Mouse (Mus musculus): ENCODE data around the gene Ucp2. TPM values are rescaled to one million over a fixed set of nuclear protein-coding genes. Genes with fewer than 3 reads are reported as not detected.
"Not testable (repeated sequence)": the region's sequence is repeated elsewhere in the genome, so short reads cannot be mapped to it uniquely, and the experiment has no call there.

Ucp2 gene
- polyA plus RNA-seq, 1 experiment = 42.0 TPM

- no peak overlapping the region for H3K4me3 ChIP-seq (ENCODE audit: insufficient read depth, low read length)
- H3K27ac ChIP-seq (ENCODE audit: insufficient read depth, low read length) = no peak overlapping the region
- peaks cover 2% of the 10 kb centered on the region; the same call in 1 of the 2 replicates for H3K4me1 ChIP-seq (ENCODE audit: control insufficient read depth, insufficient read depth, low read length)
- no peak for TF ChIP-seq CTCF (IDR thresholded peaks at IDR 0.05; ENCODE audit: extremely low read depth, insufficient read depth, low read length)
Measured at GRCm38 (mm10) chr7:100473846-100474454, 19.2 kb upstream of the Ucp2 start.

DNA sequence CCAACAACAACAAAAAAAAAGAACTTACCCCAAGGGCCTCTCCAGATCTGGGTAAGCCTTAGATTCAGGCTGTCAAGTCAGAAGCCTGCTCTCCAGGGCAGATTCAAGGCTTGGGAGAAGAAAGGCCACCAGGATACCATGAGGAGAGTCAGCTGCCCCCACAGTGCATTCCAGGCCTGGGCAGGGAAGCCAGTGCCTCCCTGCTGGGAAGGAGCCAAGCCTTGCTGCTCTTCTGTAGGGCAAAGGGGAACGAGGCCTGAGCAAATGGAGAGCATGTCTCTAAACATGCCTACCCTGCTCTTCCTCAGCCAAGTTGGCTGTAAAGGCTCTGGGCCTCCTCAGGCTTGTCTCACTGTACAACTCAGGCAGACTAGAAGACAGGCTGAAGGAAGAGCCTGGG, 18.5 kb upstream of the Ucp2 start:
- Histone ChIP-seq H3K27ac (ENCODE audit: insufficient read depth, low read length) (no peak overlapping the region), H3K4me1 (ENCODE audit: control insufficient read depth, insufficient read depth, low read length) (peaks cover 2% of the 10 kb centered on the region; the same call in 1 of the 2 replicates), H3K4me3 (ENCODE audit: insufficient read depth, low read length) (no peak overlapping the region)
- TF ChIP-seq POLR2A (IDR thresholded peaks at IDR 0.05; ENCODE audit: extremely low read depth, insufficient read depth, low read length) (no peak), CTCF (IDR thresholded peaks at IDR 0.05; ENCODE audit: extremely low read depth, insufficient read depth, low read length) (no peak)

DNA sequence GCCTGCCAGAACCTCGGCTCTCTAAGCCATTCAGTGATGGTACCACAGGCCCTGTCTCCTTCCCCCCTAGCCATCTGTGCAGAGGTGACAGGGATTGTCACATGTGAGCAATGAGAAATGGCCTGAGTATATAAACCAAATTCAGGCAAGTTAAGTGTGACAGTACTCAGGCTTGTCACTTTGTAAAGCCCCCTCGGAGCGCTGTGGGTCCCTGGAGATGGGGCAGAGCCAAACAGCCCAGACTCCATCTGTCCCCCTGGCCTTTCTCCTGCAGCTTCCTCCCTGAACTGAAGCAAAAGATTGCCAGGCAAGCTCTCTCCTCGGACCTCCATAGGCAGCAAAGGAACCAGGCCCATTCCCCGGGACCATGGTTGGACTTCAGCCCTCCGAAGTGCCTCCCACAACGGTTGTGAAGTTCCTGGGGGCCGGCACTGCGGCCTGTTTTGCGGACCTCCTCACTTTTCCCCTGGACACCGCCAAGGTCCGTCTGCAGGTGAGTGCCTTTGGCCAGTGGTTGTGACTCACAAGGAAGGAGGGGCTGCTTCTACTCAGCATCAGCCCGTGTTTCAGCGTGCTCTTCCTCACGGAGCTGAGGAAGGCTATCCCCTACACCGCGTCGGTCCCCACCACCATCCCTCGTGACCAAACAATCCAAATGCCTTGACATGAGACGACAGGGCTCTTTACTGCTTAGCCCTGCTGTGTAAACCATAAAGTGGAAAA, 13.9 kb upstream of the Ucp2 start:
- TF ChIP-seq CTCF (IDR thresholded peaks at IDR 0.05; ENCODE audit: extremely low read depth, insufficient read depth, low read length) (no peak), POLR2A (IDR thresholded peaks at IDR 0.05; ENCODE audit: extremely low read depth, insufficient read depth, low read length) (no peak)
- H3K27ac ChIP-seq (ENCODE audit: insufficient read depth, low read length) = no peak overlapping the region
- H3K4me1 ChIP-seq (ENCODE audit: control insufficient read depth, insufficient read depth, low read length) = no peaks in the 10 kb centered on the region
- no peak overlapping the region for H3K4me3 ChIP-seq (ENCODE audit: insufficient read depth, low read length)

DNA sequence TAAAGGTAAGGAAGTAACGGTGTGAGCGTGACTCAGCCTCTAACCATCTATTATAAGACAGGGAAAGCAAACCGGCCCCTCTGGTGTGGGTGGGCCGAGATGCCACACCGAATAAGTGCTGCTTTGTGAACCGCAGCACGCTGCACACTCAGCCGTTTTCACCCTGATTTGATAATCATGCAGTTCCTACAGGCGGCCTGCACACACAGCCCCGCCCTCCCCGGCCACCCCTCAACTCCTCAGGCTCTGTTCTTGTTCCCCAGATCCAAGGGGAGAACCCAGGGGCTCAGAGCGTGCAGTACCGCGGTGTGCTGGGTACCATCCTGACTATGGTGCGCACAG, 13.3 kb upstream of the Ucp2 start:
- Histone ChIP-seq H3K27ac (ENCODE audit: insufficient read depth, low read length) (no peak overlapping the region), H3K4me1 (ENCODE audit: control insufficient read depth, insufficient read depth, low read length) (0 out of 2 replicates have a peak, but pooled peaks cover 1% of the 10 kb centered on the region), H3K4me3 (ENCODE audit: insufficient read depth, low read length) (no peak overlapping the region)
- TF ChIP-seq POLR2A (IDR thresholded peaks at IDR 0.05; ENCODE audit: extremely low read depth, insufficient read depth, low read length) (no peak), CTCF (IDR thresholded peaks at IDR 0.05; ENCODE audit: extremely low read depth, insufficient read depth, low read length) (no peak)

DNA sequence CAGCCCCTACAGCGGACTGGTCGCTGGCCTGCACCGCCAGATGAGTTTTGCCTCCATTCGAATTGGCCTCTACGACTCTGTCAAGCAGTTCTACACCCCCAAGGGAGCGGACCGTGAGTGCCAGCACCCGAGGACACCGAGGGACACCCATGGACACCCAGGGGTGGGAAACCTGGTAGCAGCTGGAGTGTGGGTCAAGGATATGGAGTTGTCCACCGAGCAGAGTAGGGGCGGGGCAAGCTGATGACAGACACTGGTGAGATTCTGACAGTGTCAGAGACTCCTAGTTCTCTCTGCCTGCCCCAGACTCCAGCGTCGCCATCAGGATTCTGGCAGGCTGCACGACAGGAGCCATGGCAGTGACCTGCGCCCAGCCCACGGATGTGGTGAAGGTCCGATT, 13.0 kb upstream of the Ucp2 start:
- H3K4me1 ChIP-seq (ENCODE audit: control insufficient read depth, insufficient read depth, low read length) = 0 out of 2 replicates have a peak, but pooled peaks cover 1% of the 10 kb centered on the region

GRCm38 (mm10) chr7:100482046-100482445, 11.1 kb upstream of the Ucp2 start:
- H3K27ac ChIP-seq (ENCODE audit: insufficient read depth, low read length); H3K4me3 ChIP-seq (ENCODE audit: insufficient read depth, low read length); H3K4me1 ChIP-seq (ENCODE audit: control insufficient read depth, insufficient read depth, low read length): not testable (repeated sequence)

More for the DNA sequence above, 13.0 kb upstream of the Ucp2 start:
- TF ChIP-seq CTCF (IDR thresholded peaks at IDR 0.05; ENCODE audit: extremely low read depth, insufficient read depth, low read length) (no peak), POLR2A (IDR thresholded peaks at IDR 0.05; ENCODE audit: extremely low read depth, insufficient read depth, low read length) (no peak)
- no peak overlapping the region for H3K4me3 ChIP-seq (ENCODE audit: insufficient read depth, low read length)
- H3K27ac ChIP-seq (ENCODE audit: insufficient read depth, low read length) = no peak overlapping the region

DNA sequence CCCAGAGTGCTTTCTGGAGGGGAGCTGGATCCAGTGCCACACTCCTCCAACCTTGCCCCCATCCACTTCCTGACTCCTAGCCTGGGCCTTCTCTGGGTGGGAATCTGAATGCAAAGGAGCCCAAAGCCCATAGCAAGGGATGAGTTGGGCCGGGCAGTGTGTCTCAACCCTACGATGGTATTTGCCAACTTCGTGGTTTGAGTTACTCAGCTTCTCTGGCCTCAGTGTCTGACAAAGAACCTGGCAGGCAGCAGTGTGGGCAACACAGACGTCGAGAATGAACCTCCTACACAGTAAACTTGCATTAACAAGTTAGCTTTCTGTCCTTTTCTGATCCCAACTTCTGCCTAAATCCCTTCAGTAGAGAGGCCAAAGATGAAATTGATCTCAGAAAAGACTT, 8.6 kb upstream of the Ucp2 start:
- Histone ChIP-seq H3K4me1 (ENCODE audit: control insufficient read depth, insufficient read depth, low read length) (0 out of 2 replicates have a peak, but pooled peaks cover 1% of the 10 kb centered on the region), H3K4me3 (ENCODE audit: insufficient read depth, low read length) (no peak overlapping the region), H3K27ac (ENCODE audit: insufficient read depth, low read length) (no peak overlapping the region)
- no peak for TF ChIP-seq CTCF (IDR thresholded peaks at IDR 0.05; ENCODE audit: extremely low read depth, insufficient read depth, low read length)
- no peak for TF ChIP-seq POLR2A (IDR thresholded peaks at IDR 0.05; ENCODE audit: extremely low read depth, insufficient read depth, low read length)

DNA sequence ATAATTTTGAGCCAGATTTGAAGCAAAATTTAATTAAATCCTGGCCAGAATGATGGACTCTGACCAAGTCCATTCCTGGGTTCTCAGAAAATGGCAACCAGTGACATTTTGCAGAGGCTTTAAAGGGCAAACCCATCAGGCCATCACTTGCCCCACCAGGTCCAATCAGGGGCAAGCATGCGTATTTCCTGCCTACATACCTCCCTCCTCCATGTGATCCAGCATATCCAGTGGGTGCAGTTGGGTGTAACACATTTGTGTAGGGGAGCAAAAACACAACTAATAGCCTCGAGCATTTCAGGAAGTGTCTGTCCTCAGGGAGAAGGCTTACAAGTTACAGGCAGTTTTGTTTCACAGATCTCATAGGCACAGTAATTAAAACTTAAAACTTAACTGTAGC, 5.8 kb upstream of the Ucp2 start:
- TF ChIP-seq CTCF (IDR thresholded peaks at IDR 0.05; ENCODE audit: extremely low read depth, insufficient read depth, low read length) (no peak), POLR2A (IDR thresholded peaks at IDR 0.05; ENCODE audit: extremely low read depth, insufficient read depth, low read length) (no peak)
- no peak overlapping the region for H3K27ac ChIP-seq (ENCODE audit: insufficient read depth, low read length)
- no peak overlapping the region for H3K4me3 ChIP-seq (ENCODE audit: insufficient read depth, low read length)
- H3K4me1 ChIP-seq (ENCODE audit: control insufficient read depth, insufficient read depth, low read length) = 0 out of 2 replicates have a peak, but pooled peaks cover 1% of the 10 kb centered on the region

- no peak overlapping the region for H3K4me3 ChIP-seq (ENCODE audit: insufficient read depth, low read length)
- H3K27ac ChIP-seq (ENCODE audit: insufficient read depth, low read length) = no peak overlapping the region
- TF ChIP-seq POLR2A (IDR thresholded peaks at IDR 0.05; ENCODE audit: extremely low read depth, insufficient read depth, low read length) (no peak), CTCF (IDR thresholded peaks at IDR 0.05; ENCODE audit: extremely low read depth, insufficient read depth, low read length) (no peak)
- 0 out of 2 replicates have a peak, but pooled peaks cover 1% of the 10 kb centered on the region for H3K4me1 ChIP-seq (ENCODE audit: control insufficient read depth, insufficient read depth, low read length)
Measured at GRCm38 (mm10) chr7:100488474-100489048, 4.6 kb upstream of the Ucp2 start.

All from cortical plate, adult 2 months (tissue).